Mouse (Mus musculus) intestine, postnatal 0 days (tissue): ENCODE measurements around the gene Arhgef2. TPM values are rescaled to one million over a fixed set of nuclear protein-coding genes. Genes with fewer than 3 reads are reported as not detected.
"Not testable (repeated sequence)": the region's sequence is repeated elsewhere in the genome, so short reads cannot be mapped to it uniquely, and the experiment has no call there.

Experiments
- ATAC-seq: fragments of 200-750 bp; cut with Nextera tagmentation; 2 replicates; pipeline ENCODE4 v1.8.0; 2017; ENCODE audit warnings: mild to moderate bottlenecking, moderate TSS enrichment, moderate library complexity
- H3K27ac ChIP-seq: fragments of 300-500 bp; sonication (generic); 2 replicates; pipeline ENCODE4 v1.5.1; 2014; ENCODE audit warnings: mild to moderate bottlenecking, low read depth, low read length, moderate library complexity
- H3K27me3 ChIP-seq: fragments of 300-500 bp; sonication (generic); replicated peaks from 2 replicates; pipeline ENCODE4 v1.6.1; 2014; ENCODE audit warnings: low read length, mixed read lengths; ENCODE audit not compliant: control insufficient read depth, insufficient read depth
- H3K36me3 ChIP-seq: fragments of 300-500 bp; sonication (generic); 2 replicates; pipeline ENCODE4 v1.6.1; 2014; ENCODE audit warnings: mild to moderate bottlenecking, moderate library complexity; ENCODE audit not compliant: control insufficient read depth, insufficient read depth
- H3K4me1 ChIP-seq: fragments of 300-500 bp; sonication (generic); replicated peaks from 2 replicates; pipeline ENCODE4 v1.6.1; 2014; ENCODE audit warnings: antibody characterized with exemption, low read length, mixed read lengths; ENCODE audit not compliant: control insufficient read depth, insufficient read depth
- H3K4me2 ChIP-seq: fragments of 300-500 bp; sonication (generic); replicated peaks from 2 replicates; pipeline ENCODE4 v1.6.1; 2014; ENCODE audit warnings: low read depth, mild to moderate bottlenecking, moderate library complexity
- H3K4me3 ChIP-seq: fragments of 300-500 bp; sonication (generic); 2 replicates; pipeline ENCODE4 v1.5.1; 2014; ENCODE audit warnings: low read depth, low read length
- H3K9ac ChIP-seq: fragments of 300-500 bp; sonication (generic); 2 replicates; pipeline ENCODE4 v1.6.1; 2014; ENCODE audit warnings: mild to moderate bottlenecking, low read depth, low read length
- H3K9me3 ChIP-seq: fragments of 300-500 bp; sonication (generic); 2 replicates; pipeline ENCODE4 v1.6.1; 2016; ENCODE audit warnings: mixed run types; ENCODE audit not compliant: control insufficient read depth
- CTCF ChIP-seq: sonication (generic); IDR thresholded peaks from 2 replicates; pipeline ENCODE4 v1.5.1; 2016; ENCODE audit warnings: low read depth, mild to moderate bottlenecking, control low read depth, antibody characterized with exemption, moderate library complexity
- WGBS: fragments of 180-500 bp; shearing (Covaris S2); extraction: QIAGEN DNeasy Blood & Tissue Kit; methylation state at CpG from one replicate; pipeline ENCODE4 v1.1.7; 2014; 5-methylcytosine and 5-hydroxymethylcytosine counted together
- polyA plus RNA-seq: library from polyadenylated mRNA; unstranded; fragments of >200 nt; fragmentation: Nextera tagmentation; extraction: Ambion mirVana; gene quantifications from 2 replicates; pipeline ENCODE4 v1.2.1, GENCODE M21; 2015

Gene Arhgef2
- 21.6 and 22.1 TPM in 2 replicates for polyA plus RNA-seq

DNA sequence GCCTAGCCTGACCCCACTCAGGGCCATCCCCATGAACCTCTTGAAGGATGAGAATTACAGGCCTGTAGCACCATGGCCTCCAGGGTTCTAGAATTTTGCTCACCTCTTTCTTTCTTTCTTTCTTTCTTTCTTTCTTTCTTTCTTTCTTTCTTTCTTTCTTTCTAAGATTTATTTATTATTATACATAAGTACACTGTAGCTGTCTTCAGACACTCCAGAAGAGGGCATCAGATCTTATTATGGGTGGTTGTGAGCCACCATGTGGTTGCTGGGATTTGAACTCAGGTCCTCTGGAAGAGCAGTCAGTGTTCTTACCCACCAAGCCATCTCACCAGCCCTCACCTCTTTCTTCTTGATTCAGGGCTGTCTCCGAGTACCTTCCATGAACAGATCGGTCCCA, at the start of gene Arhgef2:
Gene Arhgef2, plus strand, starts transcription at position 301 of the 400 bp plus-strand sequence.
- not testable (repeated sequence) for H3K27me3 ChIP-seq, H3K4me3 ChIP-seq, ATAC-seq, H3K36me3 ChIP-seq, H3K9me3 ChIP-seq, H3K4me1 ChIP-seq, H3K9ac ChIP-seq, H3K27ac ChIP-seq, H3K4me2 ChIP-seq
- 81% methylated on average over 2 of the region's 2 CpGs for WGBS

GRCm38 (mm10) chr3:88556616-88557015, 49.1 kb upstream of the Arhgef2 start:
- Histone ChIP-seq H3K4me3 (no peak overlapping the region), H3K4me2 (no peak overlapping the region), H3K27me3 (no peaks in the 10 kb centered on the region), H3K9me3 (no peaks in the 10 kb centered on the region), H3K9ac (no peak overlapping the region), H3K36me3 (peaks cover 42% of the 10 kb centered on the region), H3K27ac (no peak overlapping the region), H3K4me1 (no peaks in the 10 kb centered on the region)
- no peak for TF ChIP-seq CTCF
- 89% methylated on average over 8 of the region's 8 CpGs for WGBS
- no peak for ATAC-seq

DNA sequence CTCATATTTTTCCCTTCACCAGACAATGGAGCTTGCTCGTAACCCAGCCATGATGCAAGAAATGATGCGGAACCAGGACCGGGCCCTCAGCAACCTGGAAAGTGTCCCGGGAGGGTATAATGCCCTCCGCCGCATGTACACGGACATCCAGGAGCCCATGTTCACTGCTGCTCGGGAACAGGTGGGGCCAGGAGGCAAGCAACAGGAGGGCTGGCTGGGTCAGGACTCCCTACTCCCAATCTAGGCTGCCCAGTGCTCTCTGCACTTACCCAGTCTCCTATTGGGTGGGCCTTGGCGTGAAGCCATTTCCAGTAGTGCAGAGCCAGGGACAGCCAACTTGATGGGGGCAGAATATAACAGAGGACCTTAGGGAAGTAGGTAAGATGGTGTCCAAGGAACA, 46.2 kb upstream of the Arhgef2 start:
- Histone ChIP-seq H3K4me1 (no peaks in the 10 kb centered on the region), H3K27me3 (no peaks in the 10 kb centered on the region), H3K36me3 (peaks cover 65% of the 10 kb centered on the region), H3K9ac (no peak overlapping the region), H3K4me3 (no peak overlapping the region), H3K4me2 (no peak overlapping the region), H3K27ac (no peak overlapping the region), H3K9me3 (no peaks in the 10 kb centered on the region)
- TF ChIP-seq CTCF, result no peak
- no peak for ATAC-seq
- 96% methylated on average over 9 of the region's 9 CpGs for WGBS

DNA sequence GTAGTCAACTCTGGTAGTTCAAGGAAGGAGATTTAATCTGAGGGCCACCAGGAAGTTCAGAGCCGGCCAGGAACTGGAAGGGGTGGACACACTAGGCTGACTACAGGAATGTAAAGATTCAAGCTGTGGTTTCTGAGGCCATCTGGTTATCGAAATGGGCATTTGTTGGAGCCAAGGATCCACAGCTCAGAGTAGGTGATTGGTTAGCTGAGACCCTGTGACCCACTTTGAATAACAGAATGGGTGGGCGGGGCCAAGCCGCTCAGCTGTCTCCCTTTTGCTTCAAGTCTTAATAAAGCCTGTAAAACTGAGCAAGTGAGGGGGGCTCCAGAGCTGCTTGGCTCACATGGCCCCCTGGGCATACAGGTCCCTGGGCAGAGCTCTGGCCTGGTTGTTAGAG, 43.8 kb upstream of the Arhgef2 start:
- H3K27ac ChIP-seq, result no peak overlapping the region
- H3K4me2 ChIP-seq, result no peak overlapping the region
- no peak for TF ChIP-seq CTCF
- H3K4me3 ChIP-seq, result no peak overlapping the region
- no peaks in the 10 kb centered on the region for H3K9me3 ChIP-seq
- H3K9ac ChIP-seq, result no peak overlapping the region
- ATAC-seq, result no peak
- H3K36me3 ChIP-seq, result peaks cover 78% of the 10 kb centered on the region
- H3K27me3 ChIP-seq, result no peaks in the 10 kb centered on the region
- 64% methylated on average over 4 of the region's 4 CpGs for WGBS
- H3K4me1 ChIP-seq, result no peaks in the 10 kb centered on the region

- H3K9ac ChIP-seq, result no peak overlapping the region
- H3K9me3 ChIP-seq, result no peaks in the 10 kb centered on the region
- no peak overlapping the region for H3K4me3 ChIP-seq
- H3K4me1 ChIP-seq, result peaks cover 3% of the 10 kb centered on the region; the same call in 1 of the 2 replicates
- WGBS, result 68% methylated on average over 4 of the region's 4 CpGs
- H3K27ac ChIP-seq, result no peak overlapping the region
- TF ChIP-seq CTCF, result no peak
- H3K36me3 ChIP-seq, result peaks cover 74% of the 10 kb centered on the region
- no peak overlapping the region for H3K4me2 ChIP-seq
- no peaks in the 10 kb centered on the region for H3K27me3 ChIP-seq
- ATAC-seq, result no peak
Observed at GRCm38 (mm10) chr3:88563442-88563841, 42.3 kb upstream of the Arhgef2 start.

- Histone ChIP-seq H3K4me1 (peaks cover 3% of the 10 kb centered on the region; the same call in 1 of the 2 replicates), H3K4me2 (no peak overlapping the region), H3K36me3 (peaks cover 72% of the 10 kb centered on the region), H3K27me3 (no peaks in the 10 kb centered on the region), H3K27ac (peak overlapping the region; percentile 28; the same call in 1 of the 2 replicates), H3K4me3 (no peak overlapping the region), H3K9me3 (no peaks in the 10 kb centered on the region), H3K9ac (no peak overlapping the region)
- TF ChIP-seq CTCF, result no peak
- ATAC-seq, result no peak
- WGBS, result 87% methylated on average over 7 of the region's 7 CpGs
Observed at GRCm38 (mm10) chr3:88563966-88564365, 41.8 kb upstream of the Arhgef2 start.

- Histone ChIP-seq H3K27ac (peak overlapping the region; percentile 91), H3K4me2 (no peak overlapping the region), H3K27me3 (no peaks in the 10 kb centered on the region), H3K36me3 (peaks cover 59% of the 10 kb centered on the region), H3K4me3 (no peak overlapping the region), H3K9ac (no peak overlapping the region), H3K4me1 (peaks cover 3% of the 10 kb centered on the region; the same call in 1 of the 2 replicates), H3K9me3 (no peaks in the 10 kb centered on the region)
- no peak for ATAC-seq
- no peak for TF ChIP-seq CTCF
- WGBS, result 68% methylated on average over 3 of the region's 3 CpGs
Observed at GRCm38 (mm10) chr3:88566116-88566515, 39.6 kb upstream of the Arhgef2 start.
